Mouse (Mus musculus) heart, postnatal 25 days (tissue): ENCODE results near the gene Adprh. TPM values are rescaled to one million over a fixed set of nuclear protein-coding genes. Genes with fewer than 3 reads are reported as not detected.
"Not testable (repeated sequence)": the region's sequence is repeated elsewhere in the genome, so short reads cannot be mapped to it uniquely, and the experiment has no call there.

Experiments
- DNase-seq: peaks from one replicate; pipeline ENCODE4 v3.0.0; 2022; ENCODE audit warnings: low spot score
- intact Hi-C: fragments of 180-260 bp; cut with DNase I; formaldehyde crosslinking; loops from one replicate; pipeline ENCODE4 v1.15.1; 2025
- total RNA-seq, 2 experiments: library from RNA; stranded (reverse); gene quantifications; 2 replicates each; pipeline ENCODE4 v1.2.3; 2021

Gene Adprh
- total RNA-seq, 2 experiments from 2014 or later = 25.8 to 28.0 TPM

DNA sequence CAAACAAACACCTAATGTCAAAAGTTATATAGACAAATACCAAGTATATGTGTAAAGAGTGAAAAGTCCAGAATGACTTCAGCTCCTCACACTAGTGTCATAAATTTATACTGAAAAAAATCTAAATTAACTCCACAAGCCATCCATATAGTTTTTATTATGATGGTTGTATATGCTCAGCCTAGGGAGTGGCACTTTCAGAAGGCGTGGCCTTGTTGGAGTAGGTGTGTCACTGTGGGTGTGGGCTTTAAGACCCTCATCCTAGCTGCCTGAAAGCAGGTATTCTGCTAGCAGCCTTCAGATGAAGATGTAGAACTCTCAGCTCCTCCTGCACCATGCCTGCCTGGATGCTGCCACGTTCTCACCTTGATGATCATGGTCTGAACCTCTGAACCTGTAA is 6.4 kb downstream of the Adprh start:
- DNase-seq, intact Hi-C loops: not testable (repeated sequence)

DNA sequence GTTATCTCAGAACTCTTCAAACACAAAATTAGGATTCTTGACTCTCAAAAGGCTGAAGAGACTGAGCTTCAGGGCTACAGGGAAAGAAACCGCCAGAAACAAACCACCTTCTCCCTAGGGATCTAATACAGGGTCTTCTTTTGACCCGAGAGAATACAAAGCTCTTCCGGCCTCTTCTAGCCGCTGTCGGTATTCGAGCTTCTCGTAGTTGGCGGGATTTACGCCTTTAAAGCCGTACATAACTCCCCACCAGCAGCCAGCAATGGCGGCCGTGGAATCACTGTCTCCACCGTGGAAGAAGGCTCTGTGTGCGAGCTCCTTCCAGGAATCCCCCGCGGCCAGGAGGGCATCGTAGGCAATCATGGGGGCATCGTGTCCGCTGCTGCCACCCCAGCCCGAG is 6.9 kb downstream of the Adprh start:
- intact Hi-C loops = no loop called here
- DNase-seq = no peak

DNA sequence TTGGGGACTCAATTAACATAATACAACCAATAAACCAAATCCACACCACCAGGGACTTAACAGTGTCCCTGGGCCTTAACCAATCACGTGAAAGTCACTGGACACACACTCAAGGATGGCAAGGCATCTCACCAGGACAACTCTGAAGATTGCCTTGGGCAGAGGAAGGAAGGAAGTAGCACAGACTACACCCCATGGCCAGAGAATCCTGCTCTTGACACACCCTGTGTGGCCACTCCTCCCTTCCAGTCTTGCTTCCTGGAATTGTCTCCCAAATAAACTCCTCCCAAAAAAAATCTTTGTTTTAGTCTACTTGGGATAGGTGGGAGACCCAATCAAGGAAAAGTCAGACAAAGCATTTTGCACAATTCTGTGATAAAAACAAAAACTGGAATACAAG is 7.5 kb downstream of the Adprh start:
- intact Hi-C loops = no loop called here
- no peak for DNase-seq

DNA sequence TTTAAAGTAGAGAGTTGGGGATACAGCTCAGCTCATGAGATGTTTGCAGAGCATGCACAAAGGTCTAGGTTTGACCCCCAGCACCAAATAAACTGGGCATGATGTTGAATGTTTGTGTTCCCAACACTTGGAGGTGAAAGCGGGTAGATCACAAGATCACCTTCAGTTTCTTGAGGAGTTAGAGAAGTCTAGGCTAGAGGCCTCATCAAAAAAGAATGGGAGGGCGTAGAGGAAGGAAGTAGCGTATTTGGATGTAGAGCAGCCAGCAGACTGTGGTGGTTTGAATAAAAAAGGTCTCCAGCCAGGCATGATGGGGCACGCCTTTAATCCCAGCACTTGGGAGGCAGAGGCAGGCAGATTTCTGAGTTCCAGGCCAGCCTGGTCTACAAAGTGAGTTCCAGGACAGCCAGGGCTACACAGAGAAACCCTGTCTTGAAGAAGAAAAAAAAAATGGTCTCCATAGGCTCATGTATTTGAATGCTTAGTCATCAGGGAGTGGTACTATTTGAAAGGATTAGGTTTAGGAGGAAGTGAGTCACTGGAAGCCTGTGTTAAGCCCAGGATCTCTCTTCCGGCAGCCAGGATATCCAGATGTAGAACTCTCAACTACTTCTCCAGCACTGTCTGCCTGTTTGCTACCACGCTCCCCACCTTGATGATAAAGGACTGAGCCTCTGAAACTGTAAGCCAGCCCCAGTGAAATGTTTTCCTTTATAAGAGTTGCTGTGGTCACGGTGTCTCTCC is 8.6 kb downstream of the Adprh start:
- no peak for DNase-seq
- intact Hi-C loops = no loop called here

GRCm38 (mm10) chr16:38442216-38442615 is 10.3 kb downstream of the Adprh start:
- no peak for DNase-seq
- intact Hi-C loops = no loop called here

- intact Hi-C loops = no loop called here
- no peak for DNase-seq
Observed at GRCm38 (mm10) chr16:38441611-38442010, 10.9 kb downstream of the Adprh start.

GRCm38 (mm10) chr16:38440403-38440802 is 12.1 kb downstream of the Adprh start:
- intact Hi-C loops = no loop called here
- DNase-seq = no peak

DNA sequence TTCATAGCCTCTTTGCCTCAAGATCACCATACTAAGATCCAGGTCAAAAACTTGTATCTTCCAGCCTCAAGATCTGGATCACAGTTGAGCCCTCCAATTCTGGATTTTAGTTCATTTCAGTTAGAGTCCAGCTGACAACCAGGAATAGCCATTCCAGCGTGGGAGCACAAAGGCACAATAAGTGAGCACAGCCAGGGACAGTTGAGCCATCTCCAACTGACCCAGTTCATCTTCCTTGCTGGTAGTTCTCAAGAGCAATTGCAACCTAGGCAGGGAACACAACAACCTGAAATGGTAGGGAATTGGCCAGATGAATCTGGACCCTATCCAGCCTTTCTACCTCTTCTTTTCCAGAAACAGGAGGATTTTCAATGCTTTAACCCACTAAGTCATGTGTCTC is 13.3 kb downstream of the Adprh start:
- DNase-seq = no peak
- intact Hi-C loops = no loop called here

- DNase-seq = no peak
- intact Hi-C loops = loop anchor here (5.0 kb wide), 1 partner anchor 37 kb away; no protein-coding TSS in a partner anchor
Observed at GRCm38 (mm10) chr16:38434295-38434795, 18.2 kb downstream of the Adprh start.

- DNase-seq = no peak
- intact Hi-C loops = loop anchor here (5.0 kb wide), 1 partner anchor 36 kb away; no protein-coding TSS in a partner anchor
Observed at GRCm38 (mm10) chr16:38433514-38433913, 19.0 kb downstream of the Adprh start.

- no peak for DNase-seq
- intact Hi-C loops = loop anchor here (5.0 kb wide), 1 partner anchor 35 kb away; no protein-coding TSS in a partner anchor
Observed at GRCm38 (mm10) chr16:38432498-38433425, 19.7 kb downstream of the Adprh start, which contains the start of gene Pla1a. Gene Pla1a (minus strand): TSS chr16:38433145.

DNA sequence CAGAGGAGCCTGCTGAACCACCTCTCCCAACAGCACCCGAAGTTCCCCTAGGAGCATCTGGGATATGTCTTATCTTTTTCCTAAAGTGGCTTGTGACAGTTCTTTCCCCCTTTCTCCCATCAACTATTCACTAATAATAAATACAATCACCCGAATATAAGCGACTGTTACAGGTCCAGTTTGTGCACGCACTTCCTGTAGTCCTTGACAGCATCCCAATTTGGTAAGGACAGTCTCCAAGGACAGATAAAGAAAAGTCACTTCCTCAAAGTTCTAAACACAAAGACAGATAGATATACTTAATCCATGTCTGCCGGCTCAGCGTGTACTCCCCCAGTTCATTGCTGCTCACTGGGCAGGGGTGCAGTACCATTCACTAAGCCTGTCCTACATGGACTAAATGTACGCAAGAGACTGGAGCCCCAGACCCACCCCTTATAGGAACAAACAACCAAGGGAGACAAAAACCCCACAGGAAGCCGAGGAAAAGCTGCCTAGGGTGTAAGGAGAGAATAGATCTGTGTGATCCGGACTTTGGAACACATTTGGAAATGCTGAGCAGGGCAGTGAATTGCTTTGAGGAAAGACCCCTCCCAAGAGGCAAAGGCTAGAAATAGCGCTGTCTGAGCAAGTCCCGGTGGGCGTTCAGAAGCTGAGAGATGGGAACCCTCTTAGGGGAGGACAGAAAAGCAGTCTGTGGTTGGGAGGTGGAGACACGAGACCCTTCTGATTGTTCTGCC is 20.9 kb downstream of the Adprh start:
- no peak for DNase-seq
- intact Hi-C loops = loop anchor here (5.0 kb wide), 1 partner anchor 34 kb away; no protein-coding TSS in a partner anchor

DNA sequence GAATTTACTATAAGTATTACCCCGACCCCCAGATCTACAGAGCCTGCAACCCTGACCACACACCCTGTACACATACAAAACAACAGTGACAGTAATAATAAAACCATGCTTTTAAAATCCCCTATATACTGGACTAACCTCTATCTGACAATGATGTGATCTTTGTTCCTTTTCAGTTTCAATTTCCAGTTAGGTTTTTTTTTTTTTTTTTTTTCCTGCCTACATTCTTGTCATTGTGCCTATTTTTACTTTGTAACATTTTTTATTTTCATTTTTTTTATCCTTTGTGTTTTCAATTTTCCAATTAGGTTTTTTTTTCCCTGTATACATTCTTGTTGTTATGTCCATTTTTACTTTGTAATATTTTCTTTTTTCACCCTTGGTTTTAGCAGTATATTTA is 26.7 kb downstream of the Adprh start:
- intact Hi-C loops = no loop called here
- no peak for DNase-seq

DNA sequence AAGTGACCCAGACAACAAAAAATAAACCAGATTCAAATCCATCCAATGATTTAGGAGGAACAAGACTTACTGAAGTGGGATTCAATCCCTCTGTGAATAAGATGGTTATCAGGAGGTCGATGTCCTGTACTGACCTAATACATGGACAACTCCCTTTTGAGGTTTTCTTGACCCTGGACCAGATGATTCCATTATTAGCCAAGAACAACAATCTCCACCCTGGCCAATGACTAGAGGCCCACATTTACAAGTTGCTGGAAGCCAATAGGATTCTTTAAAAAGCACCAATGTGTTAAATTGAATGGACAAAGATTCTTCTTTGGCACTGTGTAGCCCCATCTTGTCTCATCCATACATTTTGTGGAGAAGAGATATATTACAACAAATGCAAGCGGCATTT is 27.1 kb downstream of the Adprh start:
- intact Hi-C loops = no loop called here
- DNase-seq = no peak

GRCm38 (mm10) chr16:38414953-38415352 is 37.5 kb downstream of the Adprh start:
- no peak for DNase-seq
- intact Hi-C loops = no loop called here

- intact Hi-C loops = no loop called here
- DNase-seq = no peak
Observed at GRCm38 (mm10) chr16:38408416-38408815, 44.1 kb downstream of the Adprh start.

GRCm38 (mm10) chr16:38407584-38407983 is 44.9 kb downstream of the Adprh start:
- intact Hi-C loops = no loop called here
- no peak for DNase-seq

DNA sequence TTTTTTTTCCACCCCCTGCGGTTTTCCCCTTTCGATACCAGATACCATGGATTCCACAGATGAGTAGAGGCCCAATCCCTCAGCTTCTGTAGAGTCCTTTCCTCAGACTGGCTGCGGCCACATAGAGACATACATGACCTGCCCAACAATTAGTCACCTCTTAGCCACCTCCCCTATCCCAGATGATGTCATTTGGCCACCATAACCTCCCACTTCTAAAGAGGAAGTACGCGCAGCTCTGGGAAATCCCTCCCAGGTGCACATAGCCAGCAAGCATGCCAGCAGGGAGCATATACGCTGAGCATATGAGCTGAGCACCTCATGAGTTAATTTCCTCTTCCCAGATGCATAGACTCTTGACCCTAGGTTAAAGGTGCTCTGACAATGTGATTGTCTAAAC is 45.8 kb downstream of the Adprh start:
- no peak for DNase-seq
- intact Hi-C loops = no loop called here

DNA sequence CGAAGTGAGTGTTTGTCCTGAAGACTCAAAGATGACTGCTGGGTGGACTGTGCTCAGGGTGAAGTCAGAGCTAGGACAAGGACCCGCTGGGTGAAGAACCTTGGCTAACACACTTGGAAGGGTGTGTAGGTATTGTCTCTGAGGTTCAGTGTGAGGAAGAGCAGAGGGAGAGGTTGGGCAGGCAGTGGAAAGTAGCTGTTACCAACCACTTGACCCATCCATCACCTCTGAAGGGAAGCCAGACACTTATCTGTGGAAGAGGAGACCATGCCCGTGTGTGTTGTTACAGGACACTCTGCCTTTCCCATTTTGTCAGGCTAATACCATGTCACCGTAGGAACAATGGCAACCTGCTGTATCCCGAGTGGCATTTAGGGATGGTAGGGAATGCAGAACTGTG is 46.2 kb downstream of the Adprh start:
- intact Hi-C loops = no loop called here
- DNase-seq = no peak

DNA sequence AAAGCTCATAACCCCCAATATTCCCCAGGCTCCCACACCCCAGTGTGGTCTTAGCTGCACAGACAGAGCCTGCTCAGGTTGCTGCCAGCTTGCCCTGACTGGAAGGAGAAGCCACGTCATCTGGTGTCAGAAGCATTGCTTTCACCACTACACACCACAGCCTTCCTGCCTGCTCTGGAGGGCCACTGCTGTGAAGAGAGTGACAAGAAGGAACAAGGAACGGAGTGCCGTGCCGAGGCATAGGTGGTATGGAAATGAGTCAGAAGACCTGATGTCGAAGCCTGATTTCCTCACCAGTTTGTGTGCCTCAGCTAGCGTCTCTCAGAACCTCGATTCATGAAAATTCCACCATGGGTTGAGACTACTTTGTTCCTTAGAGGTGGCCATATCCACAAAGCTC is 48.9 kb downstream of the Adprh start:
- intact Hi-C loops = no loop called here
- no peak for DNase-seq
